9 mouse cellular contexts compared by ENCODE assay signal in the genomic region with DNA sequence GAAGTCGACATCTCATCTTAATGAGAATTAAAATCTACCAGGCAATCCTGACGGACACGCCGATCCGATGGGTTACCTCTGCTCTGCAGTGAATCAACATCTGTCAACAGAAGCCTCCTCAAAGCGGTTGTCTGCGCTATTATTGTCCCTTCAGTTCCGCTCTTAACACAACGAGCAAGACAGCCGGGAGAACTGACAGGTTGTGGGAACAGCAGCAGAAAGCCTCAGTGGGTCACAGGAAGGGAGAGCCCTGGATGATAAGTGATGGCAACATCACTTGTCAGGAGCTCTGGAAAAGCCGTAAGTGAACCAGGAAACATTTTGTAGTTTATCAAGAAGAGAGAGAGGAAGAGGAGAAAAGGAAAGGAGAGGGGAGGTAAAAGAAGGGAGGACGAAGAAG. TPM values are rescaled to one million over a fixed set of nuclear protein-coding genes. Genes with fewer than 3 reads are reported as not detected.
A peak's percentile ranks its signal among the peaks of the same experiment; 100 is the strongest.
DNase-seq lines count a peak whose midpoint lies in the region; ATAC-seq lines count a peak whose summit lies in the region.
"Had no signal": no experiment of that assay in that cellular context is flagged by ENCODE, and none has a peak within 500 bp of the region (broad histone marks: within the 10 kb centered on the region; RNA-seq: fewer than 3 reads in every experiment).

No protein-coding gene starts in this region.

- H3K4me1 ChIP-seq in megakaryocyte, embryonic 14.5 days: peaks cover 44% of the 10 kb centered on the region
- no peaks in the 10 kb centered on the region for H3K4me1 ChIP-seq in embryonic facial prominence, embryonic 11.5 days (ENCODE audit: control insufficient read depth, insufficient read depth, low read length)
- H3K4me1 ChIP-seq in intestine, embryonic 15.5 days (replicated peaks): 0 out of 2 replicates have a peak, but pooled peaks cover 2% of the 10 kb centered on the region
- H3K4me1 ChIP-seq in neural tube, embryonic 12.5 days: peaks cover 6% of the 10 kb centered on the region; the same call in 1 of the 2 replicates

- H3K4me3 ChIP-seq in megakaryocyte, embryonic 14.5 days (replicated peaks): peak overlapping the region; percentile 91
- H3K4me3 ChIP-seq in embryonic facial prominence, embryonic 11.5 days (ENCODE audit: low read depth, low read length): peak overlapping the region; percentile 42
- peak overlapping the region; percentile 43 for H3K4me3 ChIP-seq in intestine, embryonic 15.5 days (replicated peaks)
- H3K4me3 ChIP-seq in neural tube, embryonic 12.5 days: peak overlapping the region; percentile 29

- no peak overlapping the region for H3K27ac ChIP-seq in embryonic facial prominence, embryonic 11.5 days (replicated peaks; ENCODE audit: low read depth, low read length)
- H3K27ac ChIP-seq in intestine, embryonic 15.5 days: no peak overlapping the region
- no peak overlapping the region for H3K27ac ChIP-seq in neural tube, embryonic 12.5 days

- H3K36me3 ChIP-seq in megakaryocyte, embryonic 14.5 days (replicated peaks; ENCODE audit: low read length): no peaks in the 10 kb centered on the region
- no peaks in the 10 kb centered on the region for H3K36me3 ChIP-seq in embryonic facial prominence, embryonic 11.5 days (replicated peaks; ENCODE audit: control insufficient read depth, insufficient read depth, low read depth, low read length)
- no peaks in the 10 kb centered on the region for H3K36me3 ChIP-seq in intestine, embryonic 15.5 days
- no peaks in the 10 kb centered on the region for H3K36me3 ChIP-seq in neural tube, embryonic 12.5 days

- ATAC-seq in megakaryocyte, adult 5-6 weeks (ENCODE audit: poor library complexity, severe bottlenecking): no peak
- no peak for ATAC-seq in embryonic facial prominence, embryonic 11.5 days (replicated peaks; ENCODE audit: insufficient number of reproducible peaks, low FRiP score, low TSS enrichment, low read depth)
- no peak for ATAC-seq in intestine, embryonic 15.5 days
- no peak for ATAC-seq in neural tube, embryonic 12.5 days (ENCODE audit: low FRiP score, low read depth)

- H3K9me3 ChIP-seq in megakaryocyte, embryonic 14.5 days: no peaks in the 10 kb centered on the region
- H3K9me3 ChIP-seq in embryonic facial prominence, embryonic 11.5 days (replicated peaks; ENCODE audit: control insufficient read depth, low read length): no peaks in the 10 kb centered on the region
- H3K9me3 ChIP-seq in intestine, embryonic 15.5 days: no peaks in the 10 kb centered on the region
- no peaks in the 10 kb centered on the region for H3K9me3 ChIP-seq in neural tube, embryonic 12.5 days

- H3K9ac ChIP-seq in embryonic facial prominence, embryonic 11.5 days (replicated peaks; ENCODE audit: low read length): peak overlapping the region; percentile 37; the same call in 1 of the 2 replicates
- peak overlapping the region; percentile 50 for H3K9ac ChIP-seq in intestine, embryonic 15.5 days
- peak overlapping the region; percentile 42; the same call in 1 of the 2 replicates for H3K9ac ChIP-seq in neural tube, embryonic 12.5 days

- WGBS in embryonic facial prominence, embryonic 11.5 days: 2% methylated on average over 12 of the region's 12 CpGs
- WGBS in intestine, embryonic 15.5 days: 3% methylated on average over 12 of the region's 12 CpGs
- WGBS in neural tube, embryonic 12.5 days: 3% methylated on average over 12 of the region's 12 CpGs

- H3K27me3 ChIP-seq in megakaryocyte, embryonic 14.5 days (replicated peaks): no peaks in the 10 kb centered on the region
- no peaks in the 10 kb centered on the region for H3K27me3 ChIP-seq in embryonic facial prominence, embryonic 11.5 days (ENCODE audit: control insufficient read depth, insufficient read depth, low read length)
- H3K27me3 ChIP-seq in intestine, embryonic 15.5 days (replicated peaks): no peaks in the 10 kb centered on the region
- H3K27me3 ChIP-seq in neural tube, embryonic 12.5 days (replicated peaks): no peaks in the 10 kb centered on the region

- peak; percentile 45 for DNase-seq in embryonic facial prominence, embryonic 11.5 days (ENCODE audit: low spot score)
- DNase-seq in right cerebral cortex, postnatal 4 days: no peak
- DNase-seq in frontal cortex, postnatal 25 days (ENCODE audit: low spot score in 2 of 2): no peak
- DNase-seq in urinary bladder, postnatal 4 days (ENCODE audit: low spot score in 2 of 2): no peak

- peak overlapping the region; percentile 42 for H3K4me2 ChIP-seq in embryonic facial prominence, embryonic 11.5 days (ENCODE audit: low read depth, low read length)
- H3K4me2 ChIP-seq in intestine, embryonic 15.5 days (replicated peaks): peak overlapping the region; percentile 76
- peak overlapping the region; percentile 59 for H3K4me2 ChIP-seq in neural tube, embryonic 12.5 days (replicated peaks)

RNA-seq across cellular contexts. Expression of a gene that starts 12.0 kb away (rescaled TPM):
- polyA plus RNA-seq in megakaryocyte, embryonic 14.5 days (2012; ENCODE audit: insufficient read depth, low replicate concordance): 1.6 and 7.8 TPM in 2 replicates
- 5.1 and 5.2 TPM in 2 replicates for total RNA-seq in megakaryocyte, adult 5-6 weeks (2015)
- total RNA-seq in megakaryocyte, adult 5-6 weeks (2017): 6.8 and 11.2 TPM in 2 replicates
- 15.0 and 16.2 TPM in 2 replicates for polyA plus RNA-seq in embryonic facial prominence, embryonic 11.5 days (2014; fragmentation: Nextera tagmentation; extraction: Ambion mirVana)
- 11.2 TPM in 2 replicates for polyA plus RNA-seq in intestine, embryonic 15.5 days (2015; fragmentation: Nextera tagmentation; extraction: Ambion mirVana)
- 11.4 TPM in 2 replicates for polyA plus RNA-seq in neural tube, embryonic 12.5 days (2016; fragmentation: Nextera tagmentation; extraction: Ambion mirVana)

RNA-seq across cellular contexts. Expression of a gene that starts 30.0 kb away (rescaled TPM):
- not detected in 2 replicates for polyA plus RNA-seq in megakaryocyte, embryonic 14.5 days (2012; ENCODE audit: insufficient read depth, low replicate concordance)
- total RNA-seq in megakaryocyte, adult 5-6 weeks (2015): not detected in 2 replicates
- not detected in 2 replicates for total RNA-seq in megakaryocyte, adult 5-6 weeks (2017)
- 0.24 and 0.35 TPM in 2 replicates for polyA plus RNA-seq in embryonic facial prominence, embryonic 11.5 days (2014; fragmentation: Nextera tagmentation; extraction: Ambion mirVana)
- 0.08 and 0.11 TPM in 2 replicates for polyA plus RNA-seq in intestine, embryonic 15.5 days (2015; fragmentation: Nextera tagmentation; extraction: Ambion mirVana)
- not detected in 2 replicates for polyA plus RNA-seq in neural tube, embryonic 12.5 days (2016; fragmentation: Nextera tagmentation; extraction: Ambion mirVana)

RNA-seq across cellular contexts. Expression of a gene that starts 53.0 kb away (rescaled TPM):
- polyA plus RNA-seq in megakaryocyte, embryonic 14.5 days (2012; ENCODE audit: insufficient read depth, low replicate concordance): not detected in 2 replicates
- total RNA-seq in megakaryocyte, adult 5-6 weeks (2015): not detected in 2 replicates
- not detected in 2 replicates for total RNA-seq in megakaryocyte, adult 5-6 weeks (2017)
- 1.1 and 1.4 TPM in 2 replicates for polyA plus RNA-seq in embryonic facial prominence, embryonic 11.5 days (2014; fragmentation: Nextera tagmentation; extraction: Ambion mirVana)
- polyA plus RNA-seq in intestine, embryonic 15.5 days (2015; fragmentation: Nextera tagmentation; extraction: Ambion mirVana): 0.16 and 0.23 TPM in 2 replicates
- 0.23 and 0.31 TPM in 2 replicates for polyA plus RNA-seq in neural tube, embryonic 12.5 days (2016; fragmentation: Nextera tagmentation; extraction: Ambion mirVana)
- polyA plus RNA-seq: gonadal fat pad, adult 2 months had no signal

Comparison
In these comparisons a context has a peak if more than half of its experiments do, and no peak if none do; other contexts are left out.
1. H3K4me3 ChIP-seq: peak in every context shown above with its lines; median percentile 91 in megakaryocyte, embryonic 14.5 days; 43 in intestine, embryonic 15.5 days; 42 in embryonic facial prominence, embryonic 11.5 days; 29 in neural tube, embryonic 12.5 days.